Mouse (Mus musculus): ENCODE measurements around the gene Wdr74.
A peak's percentile ranks its signal among the peaks of the same experiment; 100 is the strongest.

The Wdr74 gene

GRCm38 (mm10) chr19:8741243-8741869 is 5.7 kb downstream of the Wdr74 start, which contains the start of gene Stx5a:
Gene Stx5a (plus strand): TSS chr19:8741413.
- peak; percentile 99 for DNase-seq (ENCODE audit: inconsistent ontology term)

GRCm38 (mm10) chr19:8742176-8742575 is 6.5 kb downstream of the Wdr74 start:
- no peak for DNase-seq (ENCODE audit: inconsistent ontology term)

- no peak for DNase-seq (ENCODE audit: inconsistent ontology term)
Observed at GRCm38 (mm10) chr19:8745382-8745781, 9.8 kb downstream of the Wdr74 start.

- DNase-seq (ENCODE audit: inconsistent ontology term): no peak
Observed at GRCm38 (mm10) chr19:8747368-8747767, 11.7 kb downstream of the Wdr74 start.

GRCm38 (mm10) chr19:8755652-8756051 is 20.0 kb downstream of the Wdr74 start:
- DNase-seq (ENCODE audit: inconsistent ontology term): no peak

GRCm38 (mm10) chr19:8756635-8757387 is 21.2 kb downstream of the Wdr74 start, which contains the start of gene Nxf1:
Gene Nxf1 (plus strand): TSS chr19:8757073.
- DNase-seq (ENCODE audit: inconsistent ontology term): peak; percentile 97

- peak; percentile 39 for DNase-seq (ENCODE audit: inconsistent ontology term)
Observed at GRCm38 (mm10) chr19:8757471-8757998, 21.9 kb downstream of the Wdr74 start.

GRCm38 (mm10) chr19:8758899-8759298 is 23.3 kb downstream of the Wdr74 start:
- DNase-seq (ENCODE audit: inconsistent ontology term): no peak

GRCm38 (mm10) chr19:8760757-8761156 is 25.1 kb downstream of the Wdr74 start:
- DNase-seq (ENCODE audit: inconsistent ontology term): no peak

- DNase-seq (ENCODE audit: inconsistent ontology term): no peak
Observed at GRCm38 (mm10) chr19:8763276-8763675, 27.6 kb downstream of the Wdr74 start.

- DNase-seq (ENCODE audit: inconsistent ontology term): no peak
Observed at GRCm38 (mm10) chr19:8765562-8765961, 29.9 kb downstream of the Wdr74 start.

GRCm38 (mm10) chr19:8770567-8771270 is 35.1 kb downstream of the Wdr74 start, which contains the start of gene Tmem223:
Gene Tmem223 (plus strand): TSS chr19:8770996.
- peak; percentile 70 for DNase-seq (ENCODE audit: inconsistent ontology term)

- no peak for DNase-seq (ENCODE audit: inconsistent ontology term)
Observed at GRCm38 (mm10) chr19:8772996-8773395, 37.4 kb downstream of the Wdr74 start.

GRCm38 (mm10) chr19:8773409-8773808 is 37.8 kb downstream of the Wdr74 start:
- no peak for DNase-seq (ENCODE audit: inconsistent ontology term)

- peak; percentile 93 for DNase-seq (ENCODE audit: inconsistent ontology term)
Observed at GRCm38 (mm10) chr19:8774086-8774835, 38.6 kb downstream of the Wdr74 start, which contains the start of gene Tmem179b. Gene Tmem179b (minus strand): TSS chr19:8774467.

GRCm38 (mm10) chr19:8774951-8775421 is 39.4 kb downstream of the Wdr74 start:
- peak; percentile 27 for DNase-seq (ENCODE audit: inconsistent ontology term)

- peak; percentile 93 for DNase-seq (ENCODE audit: inconsistent ontology term)
Observed at GRCm38 (mm10) chr19:8786008-8786781, 50.6 kb downstream of the Wdr74 start, which contains the start of gene Taf6l. Gene Taf6l (minus strand): TSS chr19:8786417.

GRCm38 (mm10) chr19:8788521-8788920 is 52.9 kb downstream of the Wdr74 start:
- no peak for DNase-seq (ENCODE audit: inconsistent ontology term)

GRCm38 (mm10) chr19:8789171-8789570 is 53.5 kb downstream of the Wdr74 start:
- no peak for DNase-seq (ENCODE audit: inconsistent ontology term)

GRCm38 (mm10) chr19:8790171-8790570 is 54.5 kb downstream of the Wdr74 start:
- no peak for DNase-seq (ENCODE audit: inconsistent ontology term)

All from Muller cell, postnatal 12 days (primary cell).